Mouse (Mus musculus) adrenal gland, postnatal 0 days (tissue): ENCODE results near the gene Atp7b. TPM values are rescaled to one million over a fixed set of nuclear protein-coding genes. Genes with fewer than 3 reads are reported as not detected.

Experiments used
- polyA plus RNA-seq: library from polyadenylated mRNA; unstranded; fragments of >200 nt; fragmentation: Nextera tagmentation; extraction: Ambion mirVana; gene quantifications from 2 replicates; pipeline ENCODE4 v1.2.1, GENCODE M21; 2015

The Atp7b gene
- 0.41 and 0.84 TPM in 2 replicates for polyA plus RNA-seq

DNA sequence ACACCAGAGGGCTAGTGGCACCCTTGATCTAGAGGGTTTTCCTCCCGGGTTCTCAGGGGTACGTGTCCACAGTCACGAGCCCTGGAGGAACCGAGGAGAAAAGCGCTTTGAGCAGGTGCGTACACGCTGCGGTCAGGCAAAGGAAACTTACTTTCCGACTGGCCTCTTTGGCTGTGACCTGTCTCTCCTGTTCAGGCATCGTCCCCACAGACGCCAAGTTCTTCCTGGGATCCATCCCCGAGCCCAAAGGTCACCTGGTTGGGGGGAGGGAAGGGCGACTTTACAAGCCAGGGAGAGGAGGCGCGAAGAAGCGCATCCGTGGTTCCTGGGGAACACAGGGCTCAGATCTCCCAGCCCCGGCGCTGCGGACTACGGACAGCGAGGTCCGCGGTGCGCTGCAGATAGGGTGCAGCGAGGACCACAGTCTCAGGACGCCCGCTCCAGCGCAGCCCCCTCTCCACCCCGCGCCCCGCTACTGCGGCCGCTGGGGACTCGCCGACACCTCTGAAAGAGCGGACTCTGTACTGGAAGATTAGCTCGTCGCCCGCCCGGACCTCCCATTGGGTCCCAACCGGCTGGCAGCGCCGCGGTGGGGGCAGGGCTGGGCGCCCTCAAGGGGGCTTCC lies at the start of gene Atp7b:
Atp7b (minus strand) TSS at position 485 of the 625 bp plus-strand sequence.

DNA sequence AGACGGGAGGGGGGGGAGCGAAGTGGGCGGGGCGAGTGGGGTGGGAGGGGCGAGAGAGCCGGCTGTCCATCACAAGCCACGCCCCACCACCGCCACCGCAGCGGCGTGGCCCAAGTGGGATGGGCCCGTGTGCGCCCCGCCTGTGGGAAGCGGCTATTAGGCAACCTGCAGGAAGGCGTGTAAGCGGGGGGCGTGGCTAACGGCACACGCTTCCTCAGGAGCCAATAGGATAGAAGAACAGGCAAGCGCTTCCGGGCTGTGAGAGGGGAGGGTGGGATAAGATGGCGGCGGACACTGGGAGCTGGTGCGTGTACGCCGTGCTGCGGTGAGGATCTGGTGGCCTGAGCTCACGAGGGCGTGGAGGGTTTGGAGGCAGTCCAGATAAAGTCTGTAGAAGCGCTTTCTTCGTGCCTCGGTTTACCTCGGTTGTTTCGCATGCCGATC lies 363 bp upstream of the Atp7b start, which contains the start of gene Alg11:
Alg11 (plus strand) TSS at position 276 of the 444 bp plus-strand sequence.

DNA sequence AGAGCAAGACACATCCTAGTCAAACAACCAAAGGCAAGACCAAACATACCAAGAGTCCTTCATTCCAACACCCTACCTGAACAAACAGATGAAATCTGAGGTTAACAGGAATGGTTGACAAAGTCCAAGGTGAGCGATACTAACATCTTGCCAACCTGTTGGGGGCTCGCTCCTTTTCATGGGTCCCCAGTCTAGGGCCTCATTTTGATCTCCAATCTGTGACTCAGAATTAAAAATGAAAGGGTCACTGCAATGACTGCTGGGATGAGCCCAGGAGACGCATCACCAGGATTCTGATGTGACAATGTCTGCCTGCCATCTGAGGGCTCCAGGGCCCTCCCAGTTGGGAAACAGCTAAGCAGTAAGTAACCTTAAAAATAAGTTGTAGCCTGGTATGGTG lies 90.6 kb downstream of the Atp7b start, which contains the start of gene Ccdc70:
Ccdc70 (plus strand) TSS at position 301 of the 400 bp plus-strand sequence.

DNA sequence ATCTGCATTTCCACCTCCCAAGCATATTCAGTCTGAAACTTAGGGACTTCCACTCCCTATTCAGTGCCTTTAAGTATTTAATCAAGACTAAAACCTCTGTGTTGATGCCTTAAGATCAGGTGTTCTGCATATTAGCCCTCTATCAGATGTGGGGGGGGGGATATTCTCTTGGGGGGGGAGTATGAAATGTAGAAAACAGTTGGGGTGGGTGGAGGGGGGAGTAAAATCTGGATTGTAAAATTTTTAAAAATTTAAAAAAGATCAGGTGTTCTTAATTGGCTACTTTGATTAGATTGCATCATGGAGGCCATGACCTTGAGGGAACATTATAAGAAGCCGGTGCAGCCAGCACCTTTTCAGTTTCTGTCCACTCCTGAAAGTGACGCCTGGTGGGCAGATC lies 101.7 kb downstream of the Atp7b start, which contains the start of gene Fam90a1a:
Fam90a1a (plus strand) TSS at position 301 of the 400 bp plus-strand sequence.

DNA sequence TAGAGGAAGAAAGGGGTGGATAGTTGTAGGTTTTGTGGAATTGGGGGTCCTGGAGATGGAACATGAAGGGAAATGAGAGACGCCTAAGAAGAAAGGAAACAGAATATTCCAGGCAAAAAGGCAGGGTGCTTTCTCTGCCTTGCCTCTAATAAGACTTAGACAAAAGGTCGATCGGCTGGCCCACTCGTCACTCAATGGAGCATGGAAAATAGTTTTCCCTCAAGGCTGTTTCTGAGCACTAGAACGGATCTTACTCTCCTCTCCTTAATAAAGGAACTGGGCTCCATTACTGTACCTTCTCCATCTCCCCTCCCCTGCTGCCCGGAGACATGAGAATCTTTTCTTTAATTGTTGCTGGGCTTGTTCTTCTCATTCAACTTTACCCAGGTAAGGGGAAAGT lies 113.6 kb downstream of the Atp7b start, which contains the start of gene Defb13:
Defb13 (plus strand) TSS at position 301 of the 400 bp plus-strand sequence.

Other genes with a start within 250 kb of the Atp7b start
- not detected in 2 replicates for gene Defb50, start 236.8 kb downstream of the Atp7b start, polyA plus RNA-seq
- not detected in 2 replicates for gene Defb2, start 220.4 kb downstream of the Atp7b start, polyA plus RNA-seq
- gene Defb10, start 201.4 kb downstream of the Atp7b start, polyA plus RNA-seq: not detected in 2 replicates
- gene Defb9, start 174.9 kb downstream of the Atp7b start, polyA plus RNA-seq: not detected in 2 replicates
- gene Defb11, start 153.9 kb downstream of the Atp7b start, polyA plus RNA-seq: not detected in 2 replicates
- gene Defb15, start 127.6 kb downstream of the Atp7b start, polyA plus RNA-seq: not detected in 2 replicates
- not detected in 2 replicates for gene Defb35, start 122.0 kb downstream of the Atp7b start, polyA plus RNA-seq
- not detected in 2 replicates for gene Defb13, start 113.5 kb downstream of the Atp7b start, polyA plus RNA-seq
- gene Fam90a1a, start 101.6 kb downstream of the Atp7b start, polyA plus RNA-seq: not detected in 2 replicates
- gene Ccdc70, start 90.5 kb downstream of the Atp7b start, polyA plus RNA-seq: not detected in 2 replicates
- gene Alg11, start 416 bp upstream of the Atp7b start, polyA plus RNA-seq: 18.8 and 22.3 TPM in 2 replicates
- gene Nek5, start 64.7 kb upstream of the Atp7b start, polyA plus RNA-seq: 2.0 and 4.7 TPM in 2 replicates
- 6.7 and 7.1 TPM in 2 replicates for gene Nek3, start 106.1 kb upstream of the Atp7b start, polyA plus RNA-seq
- 20.2 and 21.0 TPM in 2 replicates for gene Ckap2, start 125.5 kb upstream of the Atp7b start, polyA plus RNA-seq
- gene Vps36, start 132.5 kb upstream of the Atp7b start, polyA plus RNA-seq: 21.7 and 26.4 TPM in 2 replicates
- 3.7 and 4.8 TPM in 2 replicates for gene Thsd1, start 167.0 kb upstream of the Atp7b start, polyA plus RNA-seq
- gene Tpte, start 223.1 kb upstream of the Atp7b start, polyA plus RNA-seq: not detected in 2 replicates